Mouse (Mus musculus) myocyte (in vitro differentiated cells): Measurements from ENCODE around the gene Irf2. TPM values are rescaled to one million over a fixed set of nuclear protein-coding genes. Genes with fewer than 3 reads are reported as not detected.

Experiments
- H3K27me3 ChIP-seq: one replicate; pipeline ENCODE4 v1.6.1; 2011; ENCODE audit not compliant: control insufficient read depth, insufficient read depth, insufficient read length
- H3K36me3 ChIP-seq: one replicate; pipeline ENCODE4 v1.6.1; 2011; ENCODE audit not compliant: control insufficient read depth, insufficient read depth
- H3K4me2 ChIP-seq: one replicate; pipeline ENCODE4 v1.6.1; 2011; ENCODE audit warnings: low read depth, control low read depth
- H3K4me3 ChIP-seq: one replicate; pipeline ENCODE4 v1.5.1; 2011; ENCODE audit warnings: mild to moderate bottlenecking, control low read depth, moderate library complexity
- H3K79me2 ChIP-seq: one replicate; pipeline ENCODE4 v1.6.1; 2011; ENCODE audit not compliant: control insufficient read depth, insufficient read depth
- H3ac ChIP-seq: one replicate; pipeline ENCODE4 v1.6.1; 2011; ENCODE audit not compliant: control insufficient read depth, insufficient read length
- CEBPB ChIP-seq: IDR thresholded peaks from 2 replicates; pipeline ENCODE4 v1.6.1; 2011; ENCODE audit warnings: mild to moderate bottlenecking, moderate library complexity; ENCODE audit not compliant: poor library complexity, insufficient read depth, severe bottlenecking
- E2F4 ChIP-seq: IDR thresholded peaks from one replicate; pipeline ENCODE4 v1.6.1; 2011; ENCODE audit warnings: mild to moderate bottlenecking, control low read depth, moderate library complexity; ENCODE audit not compliant: insufficient read depth
- MAX ChIP-seq: IDR thresholded peaks from one replicate; pipeline ENCODE4 v1.6.1; 2011; ENCODE audit warnings: low read depth, mild to moderate bottlenecking, control low read depth
- MYOD1 ChIP-seq, 3 experiments: IDR thresholded peaks; one replicate each; pipeline ENCODE4 v1.6.1; 2011; ENCODE audit warnings: control low read depth in 2 of 3, low read depth in 2 of 3, mild to moderate bottlenecking in 2 of 3, moderate library complexity in 1 of 3; ENCODE audit not compliant: insufficient read length in 2 of 3, control insufficient read depth in 1 of 3
- MYOG ChIP-seq, 3 experiments: IDR thresholded peaks; one replicate each; pipeline ENCODE4 v1.6.1; 2011; ENCODE audit warnings: control low read depth in 2 of 3, low read depth in 2 of 3, mild to moderate bottlenecking in 2 of 3; ENCODE audit not compliant: insufficient read length in 2 of 3, control insufficient read depth in 1 of 3, insufficient read depth in 1 of 3
- POLR2A ChIP-seq: IDR thresholded peaks from one replicate; pipeline ENCODE4 v1.6.1; 2011; ENCODE audit warnings: low read depth, mild to moderate bottlenecking, control low read depth, moderate library complexity; ENCODE audit not compliant: insufficient read length
- POLR2AphosphoS2 ChIP-seq: IDR thresholded peaks from one replicate; pipeline ENCODE4 v1.6.1; 2011; ENCODE audit warnings: low read depth, control low read depth; ENCODE audit not compliant: insufficient read length
- REST ChIP-seq: IDR thresholded peaks from one replicate; pipeline ENCODE4 v1.6.1; 2011; ENCODE audit warnings: mild to moderate bottlenecking, control low read depth, moderate library complexity; ENCODE audit not compliant: insufficient read depth, insufficient read length
- SRF ChIP-seq: IDR thresholded peaks from one replicate; pipeline ENCODE4 v1.6.1; 2011; ENCODE audit warnings: low read depth; ENCODE audit not compliant: control insufficient read depth, insufficient read length
- TCF12 ChIP-seq: IDR thresholded peaks from one replicate; pipeline ENCODE4 v1.6.1; 2011; ENCODE audit warnings: mild to moderate bottlenecking, control low read depth; ENCODE audit not compliant: poor library complexity, insufficient read depth, severe bottlenecking
- TCF3 ChIP-seq: IDR thresholded peaks from one replicate; pipeline ENCODE4 v1.6.1; 2011; ENCODE audit warnings: low read depth, control low read depth; ENCODE audit not compliant: insufficient read length
- USF1 ChIP-seq: IDR thresholded peaks from one replicate; pipeline ENCODE4 v1.6.1; 2011; ENCODE audit warnings: low read depth, mild to moderate bottlenecking, control low read depth, moderate library complexity
- polyA plus RNA-seq: library from polyadenylated mRNA; unstranded; fragments of >200 nt; fragmentation: generic; extraction: Trizol; gene quantifications from one replicate; pipeline ENCODE4 v1.2.1, GENCODE M21; 2012; ENCODE audit warnings: missing spikeins

Gene Irf2
- polyA plus RNA-seq, 1 experiment: 8.8 TPM

GRCm38 (mm10) chr8:46828734-46829413 lies 89.3 kb downstream of the Irf2 start:
- H3K36me3 ChIP-seq: peaks cover 4% of the 10 kb centered on the region
- H3ac ChIP-seq: no peak overlapping the region
- TF ChIP-seq REST (no peak), CEBPB (peak; percentile 62; the same call in 1 of the 2 replicates), POLR2A (no peak), USF1 (no peak), POLR2AphosphoS2 (no peak)
- no peaks in the 10 kb centered on the region for H3K27me3 ChIP-seq
- no peak overlapping the region for H3K4me2 ChIP-seq
- H3K4me3 ChIP-seq: no peak overlapping the region
- H3K79me2 ChIP-seq: no peaks in the 10 kb centered on the region

DNA sequence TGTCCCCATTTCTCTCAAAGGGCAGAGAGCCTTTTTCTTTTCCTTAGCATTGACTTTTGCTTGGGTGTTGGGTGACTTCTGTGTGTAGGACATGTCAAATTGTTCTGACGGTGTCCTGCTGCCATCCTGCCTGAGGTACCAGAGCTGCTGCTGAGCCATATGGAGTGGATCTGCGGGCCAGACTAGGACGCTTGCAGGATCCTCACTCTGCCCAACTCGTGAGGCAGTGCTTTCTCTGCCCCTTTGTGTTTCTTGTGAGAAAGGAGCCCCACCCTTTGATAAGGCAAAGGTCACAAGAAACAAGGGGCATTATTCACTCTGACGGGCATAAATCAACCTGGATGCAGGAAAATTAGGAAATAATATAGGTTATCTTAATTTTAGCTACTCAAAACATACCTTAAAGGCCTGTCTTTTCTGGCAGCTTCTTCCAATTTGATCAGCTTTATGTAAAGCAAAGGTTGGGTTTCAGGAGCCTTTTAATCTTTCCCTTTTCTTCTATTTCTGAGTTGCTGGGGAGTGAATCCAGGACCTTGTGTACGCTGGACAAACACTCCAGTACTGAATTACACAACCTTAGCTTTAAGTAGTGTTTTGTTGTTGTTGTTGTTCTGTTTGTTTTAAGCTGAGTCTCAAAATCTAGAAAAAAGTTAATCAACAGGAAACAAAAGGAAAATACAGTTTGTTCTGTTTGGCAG lies 90.0 kb downstream of the Irf2 start:
- Histone ChIP-seq H3K4me2 (no peak overlapping the region), H3K36me3 (peaks cover 10% of the 10 kb centered on the region), H3K4me3 (no peak overlapping the region), H3K27me3 (no peaks in the 10 kb centered on the region), H3ac (no peak overlapping the region), H3K79me2 (no peaks in the 10 kb centered on the region)
- no peak for TF ChIP-seq TCF12
- TF ChIP-seq CEBPB: no peak
- no peak for TF ChIP-seq TCF3
- TF ChIP-seq E2F4: no peak

GRCm38 (mm10) chr8:46830112-46830855 lies 90.8 kb downstream of the Irf2 start:
- Histone ChIP-seq H3K4me2 (no peak overlapping the region), H3K36me3 (peaks cover 10% of the 10 kb centered on the region), H3ac (no peak overlapping the region), H3K79me2 (no peaks in the 10 kb centered on the region), H3K4me3 (no peak overlapping the region), H3K27me3 (no peaks in the 10 kb centered on the region)
- TF ChIP-seq SRF: no peak
- TF ChIP-seq TCF12: no peak
- TF ChIP-seq MAX: no peak
- no peak for TF ChIP-seq MYOG (IDR thresholded peaks at IDR 0.05; ENCODE audit: control insufficient read depth in 1 of 3, insufficient read depth in 1 of 3, insufficient read length in 2 of 3, low read depth in 2 of 3)
- no peak for TF ChIP-seq POLR2AphosphoS2
- no peak for TF ChIP-seq USF1
- no peak for TF ChIP-seq MYOD1 (IDR thresholded peaks at IDR 0.05; ENCODE audit: control insufficient read depth in 1 of 3, insufficient read length in 2 of 3, low read depth in 2 of 3)

DNA sequence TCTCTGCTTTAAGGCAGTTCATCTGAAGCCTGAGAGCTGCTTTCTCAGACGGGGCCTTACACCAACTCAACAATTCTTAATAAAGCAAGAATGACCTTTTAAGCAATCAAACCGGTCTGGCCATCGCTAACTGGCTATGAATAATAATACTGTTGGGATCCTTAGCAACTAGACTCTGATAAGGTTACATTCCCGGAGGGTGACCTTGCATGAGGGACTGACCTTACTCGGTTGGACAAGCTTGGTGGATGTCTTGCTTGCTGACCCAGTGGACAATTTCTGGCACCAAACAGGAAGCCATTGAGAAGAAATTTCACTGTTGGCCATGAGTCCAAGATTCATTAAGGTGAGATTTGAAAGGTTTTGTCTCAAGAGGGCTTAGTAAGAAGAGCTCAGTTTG lies 92.4 kb downstream of the Irf2 start:
- no peak overlapping the region for H3ac ChIP-seq
- no peak for TF ChIP-seq TCF3
- TF ChIP-seq USF1: no peak

DNA sequence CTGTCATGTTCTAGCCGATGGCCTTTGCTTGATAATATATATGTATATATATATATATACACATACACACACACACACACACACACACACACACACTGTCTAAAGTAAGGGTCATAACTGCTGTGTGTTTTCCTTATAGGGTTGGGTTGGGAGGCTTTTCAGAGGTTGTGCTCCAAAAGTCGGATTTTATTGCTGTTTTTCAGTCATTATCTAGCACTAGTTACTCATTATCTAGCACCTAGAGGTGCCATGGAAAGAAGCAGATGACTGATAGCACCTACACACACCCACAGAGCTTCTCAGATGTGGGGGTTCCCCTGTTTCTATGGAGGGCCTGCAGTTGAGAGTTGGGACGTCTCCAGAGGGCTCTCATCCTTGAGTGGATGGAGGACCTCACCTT lies 92.9 kb downstream of the Irf2 start:
- Histone ChIP-seq H3K4me3 (no peak overlapping the region), H3K36me3 (peaks cover 19% of the 10 kb centered on the region), H3K79me2 (no peaks in the 10 kb centered on the region), H3K27me3 (no peaks in the 10 kb centered on the region), H3K4me2 (no peak overlapping the region), H3ac (no peak overlapping the region)
- TF ChIP-seq TCF3 (no peak), E2F4 (no peak), CEBPB (no peak), MYOG (IDR thresholded peaks at IDR 0.05; ENCODE audit: control insufficient read depth in 1 of 3, insufficient read depth in 1 of 3, insufficient read length in 2 of 3, low read depth in 2 of 3) (no peak), TCF12 (no peak), POLR2AphosphoS2 (no peak), SRF (no peak), USF1 (no peak), MYOD1 (IDR thresholded peaks at IDR 0.05; ENCODE audit: control insufficient read depth in 1 of 3, insufficient read length in 2 of 3, low read depth in 2 of 3) (no peak), REST (no peak)

More for the DNA sequence above, 92.4 kb downstream of the Irf2 start:
- Histone ChIP-seq H3K36me3 (peaks cover 16% of the 10 kb centered on the region), H3K79me2 (no peaks in the 10 kb centered on the region), H3K27me3 (no peaks in the 10 kb centered on the region), H3K4me2 (no peak overlapping the region), H3K4me3 (no peak overlapping the region)
